Mouse (Mus musculus): ENCODE results near the gene Sec13. TPM values are rescaled to one million over a fixed set of nuclear protein-coding genes. Genes with fewer than 3 reads are reported as not detected.

Gene Sec13
- polyA plus RNA-seq, 1 experiment from 2014 or later = 244 TPM

DNA sequence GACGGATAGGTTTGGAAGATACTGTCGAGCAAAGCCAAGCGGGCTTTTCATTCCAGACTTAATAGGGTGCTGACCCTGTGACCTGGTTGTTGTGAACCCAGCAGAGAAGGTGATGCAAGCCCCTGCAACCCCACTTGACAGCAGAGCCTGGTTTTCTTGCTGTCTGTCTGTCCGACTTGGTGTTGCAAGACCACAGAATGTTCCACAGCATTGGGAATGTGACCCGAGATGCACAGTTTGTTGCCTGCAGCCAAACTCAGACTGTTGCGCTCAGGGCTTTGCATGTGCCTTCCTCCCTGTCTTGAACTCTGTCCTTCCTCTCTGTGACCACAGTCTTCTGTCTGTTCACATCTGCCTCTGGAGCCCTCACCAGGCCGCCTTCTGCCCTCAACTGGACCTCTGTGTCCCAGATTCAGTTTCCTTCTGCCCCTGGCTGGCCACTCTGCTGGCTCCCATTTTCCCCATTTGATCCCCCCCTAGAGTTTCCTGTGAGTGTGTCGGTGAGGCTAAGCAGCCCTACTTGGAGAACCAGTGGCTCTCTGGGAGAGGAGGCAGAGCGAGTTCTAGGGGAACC lies 60.5 kb downstream of the Sec13 start:
- Histone ChIP-seq H3K27ac (no peak overlapping the region), H3K4me2 (replicated peaks) (no peak overlapping the region), H3K36me3 (no peaks in the 10 kb centered on the region), H3K9me3 (no peaks in the 10 kb centered on the region), H3K27me3 (replicated peaks) (no peaks in the 10 kb centered on the region), H3K4me1 (no peaks in the 10 kb centered on the region), H3K9ac (no peak overlapping the region), H3K4me3 (no peak overlapping the region)
- ATAC-seq (ENCODE audit: low FRiP score, low read depth) = no peak
- WGBS = 87% methylated on average over 9 of the region's 9 CpGs

DNA sequence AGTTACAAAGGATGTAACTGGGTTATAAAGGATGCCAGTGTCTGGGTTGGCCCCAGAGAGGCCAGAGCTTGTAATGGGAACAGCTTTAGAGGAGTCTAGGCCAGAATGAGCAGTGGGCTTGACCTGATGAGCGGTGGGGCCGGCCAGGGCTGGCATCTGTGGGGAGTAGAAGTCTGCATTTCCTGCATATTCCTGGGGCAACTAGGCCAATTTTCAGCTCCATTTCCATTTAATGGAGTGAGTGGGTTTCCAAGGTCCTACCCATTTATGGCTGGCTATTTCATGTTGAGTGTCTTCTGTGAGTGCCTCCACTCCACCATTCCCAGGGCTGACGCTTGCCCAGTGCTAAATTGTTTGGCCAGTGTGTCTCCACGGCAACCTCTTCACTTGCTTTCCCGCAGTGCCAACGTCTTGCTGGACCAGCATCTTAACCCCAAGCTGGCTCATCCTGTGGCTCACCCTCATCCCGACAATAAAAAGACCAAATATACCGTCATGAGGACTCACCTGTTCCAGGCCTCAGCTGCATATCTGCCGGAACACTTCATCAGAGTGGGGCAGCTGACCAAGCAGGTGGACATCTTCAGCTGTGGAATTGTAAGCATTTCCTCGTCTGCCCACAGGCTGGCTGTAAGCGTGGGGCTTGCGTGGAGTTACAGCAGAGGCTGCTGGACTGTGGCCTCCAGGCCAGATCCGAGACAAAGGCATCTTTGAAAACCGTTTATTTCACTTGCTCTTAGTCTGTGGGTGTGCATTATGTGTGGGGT lies 62.1 kb downstream of the Sec13 start:
- 76% methylated on average over 14 of the region's 14 CpGs for WGBS
- Histone ChIP-seq H3K9me3 (no peaks in the 10 kb centered on the region), H3K9ac (no peak overlapping the region), H3K27me3 (replicated peaks) (no peaks in the 10 kb centered on the region), H3K4me3 (no peak overlapping the region), H3K27ac (no peak overlapping the region), H3K4me1 (no peaks in the 10 kb centered on the region), H3K36me3 (no peaks in the 10 kb centered on the region), H3K4me2 (replicated peaks) (no peak overlapping the region)
- ATAC-seq (ENCODE audit: low FRiP score, low read depth) = no peak

Small RNAs within 50 kb of the gene (microRNA-seq; reads per million reads assigned to microRNA genes)
- not detected for gene Mir7042

Other genes starting within 250 kb of the Sec13 start
- 2.6 TPM in 2 replicates for gene Prrt3, start 238.8 kb downstream of the Sec13 start, polyA plus RNA-seq (2016; fragmentation: Nextera tagmentation; extraction: Ambion mirVana)
- gene Emc3, start 209.1 kb downstream of the Sec13 start, polyA plus RNA-seq (2016; fragmentation: Nextera tagmentation; extraction: Ambion mirVana) = 90.2 and 91.2 TPM in 2 replicates
- 8.3 and 8.4 TPM in 2 replicates for gene Fancd2, start 209.1 kb downstream of the Sec13 start, polyA plus RNA-seq (2016; fragmentation: Nextera tagmentation; extraction: Ambion mirVana)
- 0.19 TPM in 1 of 2 replicates, not detected in the other for gene Fancd2os, start 140.0 kb downstream of the Sec13 start, polyA plus RNA-seq (2016; fragmentation: Nextera tagmentation; extraction: Ambion mirVana)
- 206 and 219 TPM in 2 replicates for gene Brk1, start 136.0 kb downstream of the Sec13 start, polyA plus RNA-seq (2016; fragmentation: Nextera tagmentation; extraction: Ambion mirVana)
- 64.8 and 65.3 TPM in 2 replicates for gene Vhl, start 116.8 kb downstream of the Sec13 start, polyA plus RNA-seq (2016; fragmentation: Nextera tagmentation; extraction: Ambion mirVana)
- 3.1 and 4.1 TPM in 2 replicates for gene Irak2, start 102.3 kb downstream of the Sec13 start, polyA plus RNA-seq (2016; fragmentation: Nextera tagmentation; extraction: Ambion mirVana)
- gene Tatdn2, start 43.7 kb downstream of the Sec13 start, polyA plus RNA-seq (2016; fragmentation: Nextera tagmentation; extraction: Ambion mirVana) = 0.66 and 1.1 TPM in 2 replicates
- gene Ghrl, start 20.9 kb downstream of the Sec13 start, polyA plus RNA-seq (2016; fragmentation: Nextera tagmentation; extraction: Ambion mirVana) = 0.57 TPM in 1 of 2 replicates, not detected in the other

All from neural tube, embryonic 12.5 days (tissue).